Mouse (Mus musculus): ENCODE measurements around the gene 4930432M17Rik. TPM values are rescaled to one million over a fixed set of nuclear protein-coding genes. Genes with fewer than 3 reads are reported as not detected.

Gene 4930432M17Rik
- polyA plus RNA-seq, 1 experiment from 2014 or later: not detected

DNA sequence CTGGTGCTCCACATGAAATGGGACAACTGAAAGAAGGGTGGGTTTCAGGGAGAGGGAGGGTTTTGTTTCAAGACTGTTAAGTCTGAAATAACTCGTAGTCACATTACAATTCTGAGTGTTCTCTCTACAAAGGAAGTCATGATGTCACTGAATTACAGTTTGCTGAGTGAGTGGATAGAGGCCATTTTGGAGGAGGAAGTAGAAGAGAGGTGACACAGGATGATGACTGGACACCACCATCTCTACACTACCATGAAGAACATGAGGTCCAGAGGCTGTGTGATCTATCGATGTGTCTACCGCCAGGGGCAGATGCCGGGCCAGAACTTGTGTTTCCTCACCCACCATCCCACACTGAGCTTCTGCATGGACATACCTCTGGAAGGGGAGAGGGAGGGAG lies 13.6 kb upstream of the 4930432M17Rik start:
- Histone ChIP-seq H3K4me2 (no peak overlapping the region), H3K27me3 (ENCODE audit: control insufficient read depth, insufficient read depth, low read length) (no peaks in the 10 kb centered on the region), H3K4me1 (ENCODE audit: control insufficient read depth, insufficient read depth, low read length) (no peaks in the 10 kb centered on the region), H3K4me3 (ENCODE audit: low read depth, low read length) (no peak overlapping the region), H3K36me3 (ENCODE audit: control insufficient read depth, insufficient read depth, low read length) (no peaks in the 10 kb centered on the region), H3K27ac (ENCODE audit: low read depth, low read length) (no peak overlapping the region), H3K9ac (ENCODE audit: low read length) (no peak overlapping the region), H3K9me3 (ENCODE audit: control insufficient read depth, low read length) (no peaks in the 10 kb centered on the region)
- no peak for DNase-seq (ENCODE audit: low spot score, missing footprints)
- 95% methylated on average over 4 of the region's 4 CpGs for WGBS
- ATAC-seq (ENCODE audit: low FRiP score): no peak

DNA sequence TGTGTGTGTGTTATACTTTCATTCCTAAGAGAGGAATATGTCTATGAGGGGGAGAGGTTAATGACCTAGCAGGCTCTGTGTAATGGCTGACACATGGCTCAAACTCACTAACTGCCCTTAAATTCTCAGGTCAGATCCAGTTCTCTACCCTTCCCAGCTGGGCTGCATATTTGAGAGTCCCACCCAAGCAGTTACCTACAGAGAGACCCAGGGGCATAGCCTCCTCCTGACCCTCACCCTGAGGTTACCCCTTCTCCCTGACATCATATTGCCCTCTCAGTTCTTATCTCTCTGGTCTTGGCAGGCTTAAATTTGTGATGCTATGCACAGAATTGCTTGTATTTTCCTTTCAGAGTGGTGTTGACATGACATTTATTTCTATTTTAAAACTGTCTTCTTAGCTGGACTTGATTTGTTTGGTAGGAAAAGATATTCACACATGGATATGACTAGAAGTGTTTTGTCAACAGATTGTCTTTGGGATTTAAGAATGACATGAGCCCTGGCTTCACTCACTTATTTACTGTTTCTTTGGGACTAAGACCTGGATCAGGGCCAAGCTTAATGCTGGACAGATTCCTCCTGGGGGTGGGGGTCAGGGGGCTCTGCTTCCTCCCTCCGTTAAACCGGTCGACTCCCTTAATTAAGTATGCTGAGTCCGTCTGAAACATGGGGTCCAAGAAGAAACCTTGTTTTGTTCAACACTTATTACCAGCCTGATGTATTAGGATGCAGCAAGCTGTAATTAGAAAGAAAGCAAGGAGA lies 7.7 kb upstream of the 4930432M17Rik start:
- WGBS: 59% methylated on average over 4 of the region's 4 CpGs
- Histone ChIP-seq H3K4me3 (ENCODE audit: low read depth, low read length) (no peak overlapping the region), H3K4me2 (no peak overlapping the region), H3K9me3 (ENCODE audit: control insufficient read depth, low read length) (no peaks in the 10 kb centered on the region), H3K27ac (ENCODE audit: low read depth, low read length) (no peak overlapping the region), H3K4me1 (ENCODE audit: control insufficient read depth, insufficient read depth, low read length) (no peaks in the 10 kb centered on the region), H3K36me3 (ENCODE audit: control insufficient read depth, insufficient read depth, low read length) (no peaks in the 10 kb centered on the region), H3K9ac (ENCODE audit: low read length) (no peak overlapping the region), H3K27me3 (ENCODE audit: control insufficient read depth, insufficient read depth, low read length) (no peaks in the 10 kb centered on the region)
- ATAC-seq (ENCODE audit: low FRiP score) (no peak), DNase-seq (ENCODE audit: low spot score, missing footprints) (no peak)

DNA sequence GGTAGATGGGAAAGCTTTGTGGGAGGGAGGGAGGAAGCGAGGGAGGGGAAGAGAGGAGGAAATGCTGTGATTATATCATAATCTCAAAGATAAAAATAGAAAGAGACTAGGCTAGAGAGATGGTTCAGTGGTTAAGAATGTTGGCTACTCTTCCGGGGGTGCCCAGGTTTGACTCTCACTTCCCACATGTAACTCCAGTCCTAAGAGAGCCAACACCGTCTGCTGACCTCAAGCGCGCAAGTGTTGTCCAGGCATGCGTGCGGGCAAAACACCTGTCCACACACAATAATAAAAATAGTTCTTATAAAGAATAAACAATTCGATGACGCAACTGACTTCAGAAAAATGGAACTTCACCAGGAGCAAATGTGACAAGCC lies 7.1 kb upstream of the 4930432M17Rik start:
- WGBS: 94% methylated on average over 9 of the region's 9 CpGs
- Histone ChIP-seq H3K27ac (ENCODE audit: low read depth, low read length) (no peak overlapping the region), H3K27me3 (ENCODE audit: control insufficient read depth, insufficient read depth, low read length) (no peaks in the 10 kb centered on the region), H3K4me1 (ENCODE audit: control insufficient read depth, insufficient read depth, low read length) (no peaks in the 10 kb centered on the region), H3K9ac (ENCODE audit: low read length) (no peak overlapping the region), H3K36me3 (ENCODE audit: control insufficient read depth, insufficient read depth, low read length) (no peaks in the 10 kb centered on the region), H3K4me3 (ENCODE audit: low read depth, low read length) (no peak overlapping the region), H3K4me2 (no peak overlapping the region), H3K9me3 (ENCODE audit: control insufficient read depth, low read length) (no peaks in the 10 kb centered on the region)
- ATAC-seq (ENCODE audit: low FRiP score) (no peak), DNase-seq (ENCODE audit: low spot score, missing footprints) (no peak)

DNA sequence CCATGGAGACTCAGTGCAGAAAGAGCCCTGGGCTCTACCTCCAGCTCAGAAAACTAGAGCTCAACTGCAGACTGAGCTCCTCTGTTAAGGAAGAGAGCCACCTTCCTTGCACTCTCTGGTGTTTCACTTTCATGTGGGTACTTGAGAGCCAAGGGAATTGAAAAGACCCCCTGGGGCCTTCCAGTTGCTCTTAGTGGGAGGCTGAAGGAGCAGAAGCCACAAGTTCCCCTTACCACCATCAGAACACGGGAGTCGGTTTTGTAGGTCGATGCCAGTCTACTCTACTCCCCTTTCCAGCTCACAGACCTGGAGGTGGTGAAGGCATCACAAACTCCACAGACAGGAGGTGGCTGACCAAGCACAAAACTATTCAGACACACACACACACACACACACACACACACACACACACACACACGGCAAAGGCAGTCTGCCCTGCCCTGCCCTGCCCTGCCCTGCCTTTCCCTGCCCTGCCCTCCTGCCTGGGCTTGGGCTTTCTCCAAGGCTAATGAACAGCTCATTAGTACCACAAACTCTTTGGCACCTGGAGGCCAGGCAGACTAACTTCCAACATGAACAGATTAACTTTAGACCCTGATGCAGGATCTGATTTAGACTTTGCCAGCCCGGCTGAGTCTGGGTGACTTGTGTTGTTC lies 1.7 kb downstream of the 4930432M17Rik start:
- Histone ChIP-seq H3K4me2 (no peak overlapping the region), H3K9ac (ENCODE audit: low read length) (no peak overlapping the region), H3K9me3 (ENCODE audit: control insufficient read depth, low read length) (no peaks in the 10 kb centered on the region), H3K36me3 (ENCODE audit: control insufficient read depth, insufficient read depth, low read length) (no peaks in the 10 kb centered on the region), H3K4me3 (ENCODE audit: low read depth, low read length) (no peak overlapping the region), H3K27me3 (ENCODE audit: control insufficient read depth, insufficient read depth, low read length) (no peaks in the 10 kb centered on the region), H3K4me1 (ENCODE audit: control insufficient read depth, insufficient read depth, low read length) (no peaks in the 10 kb centered on the region), H3K27ac (ENCODE audit: low read depth, low read length) (no peak overlapping the region)
- DNase-seq (ENCODE audit: low spot score, missing footprints) (no peak), ATAC-seq (ENCODE audit: low FRiP score) (no peak)
- whole genome bisulfite sequencing: 87% methylated on average over 5 of the region's 5 CpGs

DNA sequence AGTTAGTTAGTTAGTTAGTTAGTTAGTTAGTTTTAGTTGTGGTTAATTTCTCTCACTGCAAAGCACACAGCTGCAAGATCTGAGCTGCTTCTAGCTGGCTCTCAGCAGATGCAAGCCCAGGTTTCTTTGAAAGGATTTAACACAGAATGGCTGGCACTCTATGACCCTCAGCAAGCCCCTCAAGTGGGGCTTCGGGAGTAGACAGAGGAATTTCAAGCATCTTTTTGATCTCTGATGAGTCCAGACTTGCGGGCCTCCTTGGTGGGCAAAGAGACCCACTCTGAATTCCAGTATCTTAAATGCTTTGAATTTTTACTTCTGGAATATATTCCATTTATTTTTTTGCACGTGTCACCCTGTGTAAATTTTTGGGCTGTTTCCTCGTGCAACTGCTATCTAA lies 8.4 kb downstream of the 4930432M17Rik start:
- Histone ChIP-seq H3K36me3 (ENCODE audit: control insufficient read depth, insufficient read depth, low read length) (no peaks in the 10 kb centered on the region), H3K4me1 (ENCODE audit: control insufficient read depth, insufficient read depth, low read length) (peaks cover 8% of the 10 kb centered on the region), H3K27me3 (ENCODE audit: control insufficient read depth, insufficient read depth, low read length) (no peaks in the 10 kb centered on the region), H3K9me3 (ENCODE audit: control insufficient read depth, low read length) (no peaks in the 10 kb centered on the region), H3K9ac (ENCODE audit: low read length) (no peak overlapping the region), H3K4me2 (no peak overlapping the region), H3K4me3 (ENCODE audit: low read depth, low read length) (no peak overlapping the region), H3K27ac (ENCODE audit: low read depth, low read length) (no peak overlapping the region)
- DNase-seq (ENCODE audit: low spot score, missing footprints) (no peak), ATAC-seq (ENCODE audit: low FRiP score) (0 out of 2 replicates have a peak, but pooled peaks have one; percentile 48)
- WGBS: 33% methylated on average over 4 of the region's 4 CpGs

DNA sequence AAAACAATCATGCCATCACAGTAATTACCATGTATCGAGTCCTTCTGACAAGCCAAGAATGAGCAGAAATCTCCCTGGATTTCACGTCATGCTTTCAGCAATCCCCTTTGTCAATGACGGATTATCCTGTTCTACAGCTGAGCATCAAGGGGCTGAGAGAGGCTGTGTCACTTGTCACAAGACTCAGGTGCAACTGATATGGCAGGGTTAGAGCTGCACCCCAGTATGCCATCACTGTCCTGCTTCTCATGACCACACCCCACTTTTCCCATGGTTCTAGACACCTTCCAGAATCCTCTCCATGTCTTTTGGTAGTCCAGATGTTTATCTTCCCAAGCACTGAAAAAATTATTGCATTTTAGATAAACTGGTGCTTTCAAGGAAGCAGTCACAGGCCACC lies 8.9 kb downstream of the 4930432M17Rik start:
- H3K4me2 ChIP-seq: no peak overlapping the region
- DNase-seq (ENCODE audit: low spot score, missing footprints) (peak; percentile 88), ATAC-seq (ENCODE audit: low FRiP score) (peak; percentile 54; the same call in 1 of the 2 replicates)
- no peak overlapping the region for H3K4me3 ChIP-seq (ENCODE audit: low read depth, low read length)
- no peaks in the 10 kb centered on the region for H3K36me3 ChIP-seq (ENCODE audit: control insufficient read depth, insufficient read depth, low read length)
- H3K27me3 ChIP-seq (ENCODE audit: control insufficient read depth, insufficient read depth, low read length): no peaks in the 10 kb centered on the region
- H3K4me1 ChIP-seq (ENCODE audit: control insufficient read depth, insufficient read depth, low read length): peaks cover 8% of the 10 kb centered on the region
- no peak overlapping the region for H3K9ac ChIP-seq (ENCODE audit: low read length)
- WGBS: 15% methylated on average over 3 of the region's 3 CpGs
- no peak overlapping the region for H3K27ac ChIP-seq (ENCODE audit: low read depth, low read length)
- H3K9me3 ChIP-seq (ENCODE audit: control insufficient read depth, low read length): no peaks in the 10 kb centered on the region

DNA sequence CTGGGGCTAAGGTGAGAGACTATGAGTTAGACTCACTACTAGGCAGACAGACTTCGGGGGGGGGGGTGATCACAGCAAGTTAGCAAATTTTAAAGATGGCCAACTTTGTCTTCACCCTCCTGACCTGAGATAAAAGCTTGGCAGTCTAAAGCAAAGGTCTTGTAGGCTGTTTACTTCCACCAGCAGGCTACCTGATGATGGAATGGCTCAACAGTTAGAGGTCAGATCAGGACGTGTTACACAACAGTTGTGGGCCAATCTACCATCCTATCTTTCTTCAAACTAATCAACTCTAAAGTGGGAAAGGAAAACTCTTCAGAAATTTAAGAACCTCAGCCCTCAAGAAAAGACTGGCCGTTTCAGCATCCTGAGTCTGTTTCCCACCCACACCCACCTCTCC lies 9.6 kb downstream of the 4930432M17Rik start:
- Histone ChIP-seq H3K27ac (ENCODE audit: low read depth, low read length) (no peak overlapping the region), H3K9me3 (ENCODE audit: control insufficient read depth, low read length) (no peaks in the 10 kb centered on the region), H3K9ac (ENCODE audit: low read length) (no peak overlapping the region), H3K36me3 (ENCODE audit: control insufficient read depth, insufficient read depth, low read length) (no peaks in the 10 kb centered on the region), H3K4me3 (ENCODE audit: low read depth, low read length) (no peak overlapping the region), H3K4me2 (no peak overlapping the region), H3K27me3 (ENCODE audit: control insufficient read depth, insufficient read depth, low read length) (no peaks in the 10 kb centered on the region), H3K4me1 (ENCODE audit: control insufficient read depth, insufficient read depth, low read length) (peaks cover 8% of the 10 kb centered on the region)
- ATAC-seq (ENCODE audit: low FRiP score) (no peak), DNase-seq (ENCODE audit: low spot score, missing footprints) (no peak)
- 83% methylated on average over 3 of the region's 3 CpGs for WGBS

DNA sequence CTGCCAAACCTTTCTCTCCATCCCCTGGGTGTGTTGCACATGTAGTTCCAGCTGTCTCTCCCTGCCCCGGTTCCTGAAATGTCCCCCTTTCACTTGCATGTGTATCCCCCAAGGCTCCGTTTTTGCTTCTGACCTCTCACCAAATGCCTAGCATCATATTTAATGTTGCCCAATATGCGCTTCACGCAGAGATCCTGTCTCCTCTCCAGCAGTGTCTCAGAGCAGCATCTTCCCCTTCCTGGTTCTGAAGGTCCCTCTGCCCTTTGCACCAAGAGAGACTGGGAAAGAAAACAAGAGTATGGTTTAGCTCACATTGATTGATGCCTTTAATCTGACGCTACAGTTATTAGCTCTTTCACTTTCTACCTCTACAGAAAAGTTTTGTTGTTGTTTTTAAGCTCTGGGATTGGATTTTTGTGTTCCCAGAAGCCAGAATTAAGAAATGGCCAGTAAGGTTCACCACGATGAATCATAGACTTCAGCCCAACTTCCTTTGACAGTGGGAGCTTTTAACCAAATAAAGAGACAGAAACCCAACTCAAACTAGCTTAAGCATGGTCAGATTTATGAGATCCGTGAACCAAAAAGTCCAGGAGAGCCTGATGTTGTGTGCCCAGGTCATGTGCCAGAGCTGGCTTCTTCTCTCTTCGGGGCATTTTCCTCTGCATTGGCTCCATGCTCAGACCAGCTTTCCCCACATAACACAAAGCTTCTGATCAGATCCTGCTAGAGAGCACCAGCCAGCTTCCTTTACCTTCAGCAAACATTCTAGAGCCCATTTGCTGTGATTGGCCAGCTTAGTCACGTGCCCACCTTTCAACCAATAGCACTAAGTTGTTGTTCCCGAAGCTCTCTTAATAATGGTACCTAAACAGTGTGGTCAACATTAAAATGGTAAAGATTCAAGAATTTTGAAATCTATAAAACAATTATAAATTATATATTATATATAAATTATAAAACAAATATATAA lies 12.2 kb downstream of the 4930432M17Rik start:
- Histone ChIP-seq H3K4me3 (ENCODE audit: low read depth, low read length) (no peak overlapping the region), H3K9ac (ENCODE audit: low read length) (no peak overlapping the region), H3K4me1 (ENCODE audit: control insufficient read depth, insufficient read depth, low read length) (peaks cover 8% of the 10 kb centered on the region), H3K27me3 (ENCODE audit: control insufficient read depth, insufficient read depth, low read length) (no peaks in the 10 kb centered on the region), H3K36me3 (ENCODE audit: control insufficient read depth, insufficient read depth, low read length) (no peaks in the 10 kb centered on the region), H3K9me3 (ENCODE audit: control insufficient read depth, low read length) (no peaks in the 10 kb centered on the region), H3K4me2 (no peak overlapping the region), H3K27ac (ENCODE audit: low read depth, low read length) (no peak overlapping the region)
- ATAC-seq (ENCODE audit: low FRiP score) (no peak), DNase-seq (ENCODE audit: low spot score, missing footprints) (no peak)
- 89% methylated on average over 10 of the region's 10 CpGs for WGBS
